In the genomic region with DNA sequence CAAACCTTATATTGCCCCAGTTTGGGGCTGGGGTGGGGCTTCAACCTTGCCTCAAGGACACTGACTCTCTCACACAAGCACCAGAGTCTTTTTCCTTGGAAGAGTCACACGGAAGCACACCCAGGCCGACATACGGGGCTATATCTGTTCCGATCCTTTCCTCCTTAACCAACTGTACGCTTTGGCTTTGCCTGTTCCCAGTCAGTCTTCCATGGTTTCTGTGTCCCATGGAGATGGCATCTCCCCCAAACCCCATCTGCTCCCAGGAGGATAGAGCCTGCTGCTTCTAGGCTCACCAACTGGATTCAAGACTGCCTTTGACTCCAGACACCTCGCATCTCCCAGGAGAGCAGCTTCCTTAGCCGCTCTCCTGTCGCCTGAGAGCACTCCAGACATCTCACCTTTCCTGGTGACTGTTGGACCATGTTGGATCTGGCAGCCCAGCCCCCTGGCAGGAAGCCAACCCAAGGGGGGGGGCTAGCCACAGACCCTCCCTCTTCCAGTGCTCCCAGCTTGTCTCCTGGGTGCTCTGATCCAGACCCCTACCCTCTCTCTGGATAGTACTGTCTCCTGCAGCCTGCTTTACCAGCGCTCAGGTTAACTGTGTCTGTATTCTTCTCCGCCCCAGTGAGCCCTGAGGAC, we compare ENCODE assay signal across 10 mouse cellular contexts. TPM values are rescaled to one million over a fixed set of nuclear protein-coding genes. Genes with fewer than 3 reads are reported as not detected.
DNase-seq lines count a peak whose midpoint lies in the region; ATAC-seq and TF ChIP-seq lines count a peak whose summit lies in the region.
"Had no signal": no experiment of that assay in that cellular context is flagged by ENCODE, and none has a peak within 500 bp of the region (broad histone marks: within the 10 kb centered on the region; RNA-seq: fewer than 3 reads in every experiment).

No protein-coding gene starts in this region.

- whole genome bisulfite sequencing in heart, embryonic 10.5 days, result 47% methylated on average over 10 of the region's 10 CpGs
- WGBS in intestine, postnatal 0 days, result 51% methylated on average over 10 of the region's 10 CpGs

- no peak overlapping the region for H3K4me3 ChIP-seq in heart, embryonic 10.5 days
- H3K4me3 ChIP-seq in intestine, postnatal 0 days (ENCODE audit: low read depth, low read length), result peak overlapping the region; percentile 49

- H3K27ac ChIP-seq in heart, embryonic 10.5 days, result no peak overlapping the region
- no peak overlapping the region for H3K27ac ChIP-seq in intestine, postnatal 0 days (ENCODE audit: low read depth, low read length)

- H3K36me3 ChIP-seq in heart, embryonic 10.5 days, result no peaks in the 10 kb centered on the region
- no peaks in the 10 kb centered on the region for H3K36me3 ChIP-seq in intestine, postnatal 0 days (ENCODE audit: control insufficient read depth, insufficient read depth)

- H3K27me3 ChIP-seq in heart, embryonic 10.5 days (ENCODE audit: insufficient read depth, poor library complexity, severe bottlenecking), result peaks cover 79% of the 10 kb centered on the region
- H3K27me3 ChIP-seq in intestine, postnatal 0 days (replicated peaks; ENCODE audit: control insufficient read depth, insufficient read depth, low read length), result peaks cover 39% of the 10 kb centered on the region

- H3K4me2 ChIP-seq in intestine, postnatal 0 days (replicated peaks; ENCODE audit: low read depth), result no peak overlapping the region; the same call in 1 of the 2 replicates

- DNase-seq in heart, embryonic 10.5 days (ENCODE audit: low spot score), result peak; percentile 70
- no peak for DNase-seq in heart, postnatal 10 days
- peak; percentile 54 for DNase-seq in testis, postnatal 10 days (ENCODE audit: low spot score)
- DNase-seq in testis, postnatal 14 days (ENCODE audit: low spot score), result no peak
- no peak for DNase-seq in ovary, postnatal 14 days (ENCODE audit: low spot score)
- no peak for DNase-seq in right cerebral cortex, postnatal 36 days (ENCODE audit: low spot score in 2 of 2)
- no peak for DNase-seq in ovary, postnatal 36 days (ENCODE audit: low spot score)

- peaks cover 13% of the 10 kb centered on the region; the same call in 1 of the 2 replicates for H3K4me1 ChIP-seq in heart, embryonic 10.5 days
- H3K4me1 ChIP-seq in intestine, postnatal 0 days (replicated peaks; ENCODE audit: control insufficient read depth, insufficient read depth, low read length), result no peaks in the 10 kb centered on the region

- intact Hi-C loops in heart, postnatal 10 days (cut with DNase I), result no loop called here

- TF ChIP-seq CTCF in intestine, postnatal 0 days (IDR thresholded peaks at IDR 0.05; ENCODE audit: low read depth), result no peak

- ATAC-seq in intestine, postnatal 0 days, result no peak

- no peaks in the 10 kb centered on the region for H3K9me3 ChIP-seq in heart, embryonic 10.5 days
- H3K9me3 ChIP-seq in intestine, postnatal 0 days (ENCODE audit: control insufficient read depth), result no peaks in the 10 kb centered on the region

- H3K9ac ChIP-seq in intestine, postnatal 0 days (ENCODE audit: low read depth, low read length), result no peak overlapping the region

RNA-seq across cellular contexts. Expression of a gene that starts 38.2 kb away (rescaled TPM):
- polyA plus RNA-seq in heart, embryonic 10.5 days (2016; fragmentation: Nextera tagmentation; extraction: Ambion mirVana), result 0.94 and 1.9 TPM in 2 replicates
- not detected for total RNA-seq in heart, postnatal 10 days (2021)
- 0.08 and 0.16 TPM in 2 replicates for polyA plus RNA-seq in intestine, postnatal 0 days (2015; fragmentation: Nextera tagmentation; extraction: Ambion mirVana)
- polyA plus RNA-seq: heart, postnatal 0 days had no signal

RNA-seq across cellular contexts. Expression of a gene that starts 45.3 kb away (rescaled TPM):
- polyA plus RNA-seq in heart, embryonic 10.5 days (2016; fragmentation: Nextera tagmentation; extraction: Ambion mirVana), result 0.63 and 0.93 TPM in 2 replicates
- 1 to 10 TPM; 6.3 to 8.0 TPM for total RNA-seq in heart, postnatal 10 days (2021)
- not detected in 2 replicates for polyA plus RNA-seq in intestine, postnatal 0 days (2015; fragmentation: Nextera tagmentation; extraction: Ambion mirVana)
- polyA plus RNA-seq: C2C12 had no signal

Comparison
In these comparisons a context has a peak if more than half of its experiments do, and no peak if none do; other contexts are left out.
1. DNase-seq: peak in heart, embryonic 10.5 days (single experiment) and testis, postnatal 10 days (single experiment); none in heart, postnatal 10 days (0 of 2), testis, postnatal 14 days (single experiment), ovary, postnatal 14 days (single experiment), right cerebral cortex, postnatal 36 days (0 of 2) and ovary, postnatal 36 days (single experiment).